Mouse (Mus musculus) urinary bladder, postnatal 4 days (tissue): ENCODE measurements at regions not wholly inside any gene's neighbourhood (a gene's known extent, or its start where the extent isn't known, plus 50 kb on each side); places are given as distances from the start of the nearest gene placed in this dataset.

Source experiments
- DNase-seq, 2 experiments: peaks; one replicate each; pipeline ENCODE4 v3.0.0; 2021 to 2022; ENCODE audit warnings: low spot score in 2 of 2

- no peak for DNase-seq
Observed at GRCm38 (mm10) chr2:116808113-116808512, 70.4 kb upstream of the Tmco5 start.

GRCm38 (mm10) chr2:116808554-116808953 lies 69.9 kb upstream of the Tmco5 start:
- no peak for DNase-seq

- no peak for DNase-seq
Observed at GRCm38 (mm10) chr2:116810116-116810515, 68.4 kb upstream of the Tmco5 start.

- DNase-seq = no peak
Observed at GRCm38 (mm10) chr2:116812869-116813558, 65.5 kb upstream of the Tmco5 start.

GRCm38 (mm10) chr2:116813559-116813895 lies 65.0 kb upstream of the Tmco5 start:
- DNase-seq = no peak

GRCm38 (mm10) chr2:116817134-116817533 lies 61.4 kb upstream of the Tmco5 start:
- no peak for DNase-seq

GRCm38 (mm10) chr2:116817561-116817960 lies 60.9 kb upstream of the Tmco5 start:
- DNase-seq = no peak

- no peak for DNase-seq
Observed at GRCm38 (mm10) chr2:116818550-116818949, 59.9 kb upstream of the Tmco5 start.

- no peak for DNase-seq
Observed at GRCm38 (mm10) chr2:116819016-116819687, 59.3 kb upstream of the Tmco5 start.

- no peak for DNase-seq
Observed at GRCm38 (mm10) chr2:116820831-116821745, 57.4 kb upstream of the Tmco5 start.
